Mouse (Mus musculus) testis, adult 2 months (tissue): ENCODE data around the gene Rpl37a.

Experiments used
- CTCF ChIP-seq: fragments of 200-500 bp; IDR thresholded peaks from 2 replicates; pipeline ENCODE4 v1.5.1; 2012; ENCODE audit warnings: low read depth, mild to moderate bottlenecking, inconsistent platforms, low read length, moderate library complexity; ENCODE audit not compliant: control insufficient read depth, insufficient read depth, insufficient replicate concordance
- POLR2A ChIP-seq: fragments of 200-500 bp; IDR thresholded peaks from 2 replicates; pipeline ENCODE4 v1.6.1; 2012; ENCODE audit warnings: low read depth, mild to moderate bottlenecking, inconsistent platforms, low read length, moderate library complexity; ENCODE audit not compliant: control insufficient read depth

DNA sequence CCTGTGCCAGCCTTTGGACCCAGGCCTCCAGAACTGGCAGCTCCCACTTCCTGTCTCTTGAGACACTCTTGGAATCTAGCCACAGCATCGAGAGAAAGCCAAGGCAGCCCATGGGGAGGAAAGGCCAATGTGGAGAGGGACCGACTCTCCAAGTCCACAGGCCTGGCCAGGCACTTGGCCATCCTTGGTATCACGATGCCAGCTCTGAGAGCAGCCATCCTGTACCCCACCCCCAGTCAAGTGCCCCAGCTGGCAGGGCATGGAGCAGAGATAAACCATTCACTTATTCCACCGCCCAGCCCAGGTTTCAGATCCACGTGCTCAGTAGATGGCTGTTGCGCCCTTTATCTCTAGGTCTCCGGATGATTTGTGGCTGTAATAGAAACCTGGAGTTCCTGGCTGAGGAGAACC is 40.3 kb downstream of the Rpl37a start:
- TF ChIP-seq CTCF (no peak), POLR2A (no peak)
